Mouse (Mus musculus): ENCODE measurements at regions not wholly inside any gene's neighbourhood (a gene's known extent, or its start where the extent isn't known, plus 50 kb on each side); places are given as distances from the start of the nearest gene placed in this dataset.

DNA sequence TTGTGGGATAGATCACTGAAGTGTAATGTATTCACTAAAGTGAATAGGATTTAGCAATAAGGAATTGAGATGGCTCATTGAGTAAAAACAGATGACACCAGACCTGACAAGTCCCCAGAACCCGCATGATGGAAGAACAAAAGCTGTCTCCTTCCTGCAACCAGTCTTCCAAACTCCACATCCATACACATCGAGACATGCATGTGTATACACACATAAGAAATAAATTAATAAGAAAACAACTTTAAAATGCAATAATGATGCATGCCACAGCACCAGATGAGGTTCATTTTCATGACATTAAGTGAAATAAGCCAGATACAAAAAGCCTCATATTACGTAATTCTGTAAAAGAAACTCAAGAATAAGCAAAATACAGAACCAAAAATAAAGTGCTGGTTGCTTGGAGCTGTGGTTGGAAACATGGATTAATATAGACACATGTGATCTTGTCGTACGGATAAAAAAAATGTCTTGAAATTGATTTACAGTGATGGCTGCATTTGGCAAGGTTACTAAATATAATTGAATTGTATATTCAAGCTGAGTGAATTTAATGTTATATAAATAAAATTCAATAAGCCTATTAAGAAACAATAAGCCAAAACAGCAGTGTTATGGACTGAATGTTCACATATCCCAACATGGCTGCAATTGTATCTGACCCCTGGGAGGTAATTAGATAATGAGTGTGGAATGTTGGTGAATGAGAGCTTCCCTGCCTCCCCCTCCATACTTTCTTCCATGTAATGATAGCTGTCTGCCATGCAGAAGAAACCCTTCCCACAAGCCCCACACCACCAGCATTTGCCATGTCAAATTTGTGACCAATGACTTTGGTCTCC, 1488.9 kb upstream of the Lrrc6 start:
- Histone ChIP-seq H3K79me2 (ENCODE audit: control insufficient read depth, insufficient read depth) (no peaks in the 10 kb centered on the region), H3K27me3 (ENCODE audit: control insufficient read depth, insufficient read depth, insufficient read length) (peaks cover 7% of the 10 kb centered on the region), H3K79me3 (ENCODE audit: low read depth) (no peaks in the 10 kb centered on the region), H3K4me3 (ENCODE audit: insufficient read depth, poor library complexity, severe bottlenecking) (no peak overlapping the region), H3ac (ENCODE audit: control insufficient read depth, insufficient read length, low read depth) (no peak overlapping the region), H3K36me3 (ENCODE audit: control insufficient read depth, insufficient read depth) (no peaks in the 10 kb centered on the region)
- TF ChIP-seq USF1 (IDR thresholded peaks at IDR 0.05; ENCODE audit: low read depth) (no peak), MYOD1 (IDR thresholded peaks at IDR 0.05; ENCODE audit: control insufficient read depth, insufficient read length, low read depth) (no peak), FOSL1 (IDR thresholded peaks at IDR 0.05; ENCODE audit: insufficient read depth, low read length, poor library complexity, severe bottlenecking) (no peak), CTCF (IDR thresholded peaks at IDR 0.05; ENCODE audit: control insufficient read depth, insufficient read depth, insufficient read length) (no peak), CEBPB (IDR thresholded peaks at IDR 0.05; ENCODE audit: low read depth) (no peak), MYOG (IDR thresholded peaks at IDR 0.05; ENCODE audit: control insufficient read depth, extremely low read depth, insufficient read length) (no peak), MAX (IDR thresholded peaks at IDR 0.05) (no peak)

DNA sequence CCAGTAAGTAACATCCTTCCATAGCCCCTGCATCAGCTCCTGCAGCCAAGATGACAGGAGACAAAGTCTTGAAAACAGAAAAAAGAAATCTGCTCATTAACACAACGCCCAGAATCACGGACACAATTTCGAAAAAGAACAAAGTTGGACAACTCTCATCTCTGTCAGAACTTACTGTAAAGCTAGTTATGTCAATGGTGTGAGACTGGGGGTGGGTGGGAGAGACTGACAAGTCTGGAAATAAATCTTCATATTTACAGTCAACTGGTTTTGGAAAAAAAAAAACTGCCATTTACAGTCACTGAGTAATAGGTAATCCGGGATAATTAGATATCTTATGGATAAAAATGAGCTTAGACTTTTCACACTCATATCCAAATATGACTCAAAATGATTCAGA, 1487.2 kb upstream of the Lrrc6 start:
- TF ChIP-seq MYOD1 (IDR thresholded peaks at IDR 0.05; ENCODE audit: control insufficient read depth, insufficient read length, low read depth) (no peak), FOSL1 (IDR thresholded peaks at IDR 0.05; ENCODE audit: insufficient read depth, low read length, poor library complexity, severe bottlenecking) (no peak), CTCF (IDR thresholded peaks at IDR 0.05; ENCODE audit: control insufficient read depth, insufficient read depth, insufficient read length) (no peak)
- H3K27me3 ChIP-seq (ENCODE audit: control insufficient read depth, insufficient read depth, insufficient read length) = peaks cover 14% of the 10 kb centered on the region
- H3K79me2 ChIP-seq (ENCODE audit: control insufficient read depth, insufficient read depth) = no peaks in the 10 kb centered on the region
- no peaks in the 10 kb centered on the region for H3K79me3 ChIP-seq (ENCODE audit: low read depth)
- no peaks in the 10 kb centered on the region for H3K36me3 ChIP-seq (ENCODE audit: control insufficient read depth, insufficient read depth)
- no peak overlapping the region for H3ac ChIP-seq (ENCODE audit: control insufficient read depth, insufficient read length, low read depth)
- H3K4me3 ChIP-seq (ENCODE audit: insufficient read depth, poor library complexity, severe bottlenecking) = no peak overlapping the region

DNA sequence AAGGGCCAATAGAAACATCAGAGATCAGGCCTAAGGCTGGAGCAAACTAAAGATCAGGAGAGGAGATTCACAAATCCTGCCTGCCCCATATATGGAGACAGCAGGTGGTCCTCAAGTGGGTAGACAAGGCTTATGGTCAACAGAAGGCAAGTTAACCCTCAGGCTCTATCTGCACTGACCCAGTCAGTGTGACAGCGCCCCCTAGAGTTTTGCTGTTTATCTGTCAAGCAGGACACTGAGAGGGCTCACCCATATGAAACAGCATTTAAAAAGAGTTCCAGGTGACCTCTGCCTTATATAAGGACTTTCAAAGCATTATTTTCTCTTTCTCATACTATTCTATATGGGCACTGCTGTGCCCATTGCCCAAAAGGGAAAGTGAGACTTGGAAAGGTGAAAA, 1482.5 kb upstream of the Lrrc6 start:
- Histone ChIP-seq H3K79me3 (ENCODE audit: low read depth) (no peaks in the 10 kb centered on the region), H3K79me2 (ENCODE audit: control insufficient read depth, insufficient read depth) (no peaks in the 10 kb centered on the region), H3K27me3 (ENCODE audit: control insufficient read depth, insufficient read depth, insufficient read length) (peaks cover 14% of the 10 kb centered on the region), H3K4me3 (ENCODE audit: insufficient read depth, poor library complexity, severe bottlenecking) (no peak overlapping the region), H3ac (ENCODE audit: control insufficient read depth, insufficient read length, low read depth) (no peak overlapping the region), H3K36me3 (ENCODE audit: control insufficient read depth, insufficient read depth) (no peaks in the 10 kb centered on the region)
- TF ChIP-seq CTCF (IDR thresholded peaks at IDR 0.05; ENCODE audit: control insufficient read depth, insufficient read depth, insufficient read length) = no peak
- no peak for TF ChIP-seq MYOG (IDR thresholded peaks at IDR 0.05; ENCODE audit: control insufficient read depth, extremely low read depth, insufficient read length)
- TF ChIP-seq FOSL1 (IDR thresholded peaks at IDR 0.05; ENCODE audit: insufficient read depth, low read length, poor library complexity, severe bottlenecking) = no peak
- no peak for TF ChIP-seq CEBPB (IDR thresholded peaks at IDR 0.05; ENCODE audit: low read depth)
- TF ChIP-seq USF1 (IDR thresholded peaks at IDR 0.05; ENCODE audit: low read depth) = no peak
- no peak for TF ChIP-seq MYOD1 (IDR thresholded peaks at IDR 0.05; ENCODE audit: control insufficient read depth, insufficient read length, low read depth)
- no peak for TF ChIP-seq MAX (IDR thresholded peaks at IDR 0.05)

DNA sequence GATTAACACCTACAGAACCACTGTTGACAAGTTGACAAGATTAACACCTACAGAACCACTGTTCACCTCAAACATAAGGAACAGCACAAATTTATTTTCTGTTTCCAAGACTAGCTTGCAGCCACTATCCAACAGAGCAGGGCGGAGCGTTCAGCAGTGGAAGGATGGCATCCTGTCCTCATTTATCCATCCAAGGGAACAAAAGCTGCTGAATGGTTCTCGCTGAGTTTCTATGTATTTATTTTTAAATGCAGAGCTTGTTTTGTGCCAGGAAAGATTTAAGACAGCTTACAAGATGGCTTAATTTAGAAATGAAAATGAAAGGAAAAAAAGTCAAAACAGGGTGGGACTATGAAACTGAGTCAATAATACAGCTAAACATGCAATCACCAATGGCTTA, 1481.2 kb upstream of the Lrrc6 start:
- TF ChIP-seq CTCF (IDR thresholded peaks at IDR 0.05; ENCODE audit: control insufficient read depth, insufficient read depth, insufficient read length) (no peak), USF1 (IDR thresholded peaks at IDR 0.05; ENCODE audit: low read depth) (no peak), CEBPB (IDR thresholded peaks at IDR 0.05; ENCODE audit: low read depth) (no peak), MYOD1 (IDR thresholded peaks at IDR 0.05; ENCODE audit: control insufficient read depth, insufficient read length, low read depth) (no peak), MAX (IDR thresholded peaks at IDR 0.05) (no peak), FOSL1 (IDR thresholded peaks at IDR 0.05; ENCODE audit: insufficient read depth, low read length, poor library complexity, severe bottlenecking) (no peak), MYOG (IDR thresholded peaks at IDR 0.05; ENCODE audit: control insufficient read depth, extremely low read depth, insufficient read length) (no peak)
- Histone ChIP-seq H3ac (ENCODE audit: control insufficient read depth, insufficient read length, low read depth) (no peak overlapping the region), H3K4me3 (ENCODE audit: insufficient read depth, poor library complexity, severe bottlenecking) (no peak overlapping the region), H3K79me2 (ENCODE audit: control insufficient read depth, insufficient read depth) (no peaks in the 10 kb centered on the region), H3K79me3 (ENCODE audit: low read depth) (no peaks in the 10 kb centered on the region), H3K36me3 (ENCODE audit: control insufficient read depth, insufficient read depth) (no peaks in the 10 kb centered on the region), H3K27me3 (ENCODE audit: control insufficient read depth, insufficient read depth, insufficient read length) (peaks cover 6% of the 10 kb centered on the region)

DNA sequence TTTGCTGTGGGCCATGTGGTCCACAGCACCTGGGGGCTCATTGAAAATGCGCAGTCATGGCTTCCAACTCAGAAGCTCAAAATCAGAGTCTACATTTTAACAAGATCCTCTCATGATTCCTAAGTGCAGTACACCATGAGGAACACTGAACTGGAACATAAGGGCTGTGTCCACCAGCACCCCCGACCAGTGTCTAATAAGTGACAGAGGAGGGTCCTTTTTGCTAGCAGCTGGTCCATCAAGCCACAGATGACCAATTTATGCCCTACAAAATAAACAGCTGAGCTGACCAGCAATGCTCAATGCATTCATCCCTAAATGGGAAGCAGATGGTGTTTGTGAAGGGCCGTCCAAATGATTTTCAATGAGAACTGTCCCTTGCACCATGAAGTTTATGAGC, 1478.7 kb upstream of the Lrrc6 start:
- Histone ChIP-seq H3K79me3 (ENCODE audit: low read depth) (no peaks in the 10 kb centered on the region), H3K27me3 (ENCODE audit: control insufficient read depth, insufficient read depth, insufficient read length) (peaks cover 6% of the 10 kb centered on the region)
- TF ChIP-seq MAX (IDR thresholded peaks at IDR 0.05) = no peak
- no peak for TF ChIP-seq CTCF (IDR thresholded peaks at IDR 0.05; ENCODE audit: control insufficient read depth, insufficient read depth, insufficient read length)
- TF ChIP-seq MYOG (IDR thresholded peaks at IDR 0.05; ENCODE audit: control insufficient read depth, extremely low read depth, insufficient read length) = no peak
- TF ChIP-seq USF1 (IDR thresholded peaks at IDR 0.05; ENCODE audit: low read depth) = no peak
- TF ChIP-seq CEBPB (IDR thresholded peaks at IDR 0.05; ENCODE audit: low read depth) = no peak
- no peak for TF ChIP-seq MYOD1 (IDR thresholded peaks at IDR 0.05; ENCODE audit: control insufficient read depth, insufficient read length, low read depth)
- TF ChIP-seq FOSL1 (IDR thresholded peaks at IDR 0.05; ENCODE audit: insufficient read depth, low read length, poor library complexity, severe bottlenecking) = no peak

More for the DNA sequence above, 1478.7 kb upstream of the Lrrc6 start:
- Histone ChIP-seq H3ac (ENCODE audit: control insufficient read depth, insufficient read length, low read depth) (no peak overlapping the region), H3K36me3 (ENCODE audit: control insufficient read depth, insufficient read depth) (no peaks in the 10 kb centered on the region), H3K4me3 (ENCODE audit: insufficient read depth, poor library complexity, severe bottlenecking) (no peak overlapping the region), H3K79me2 (ENCODE audit: control insufficient read depth, insufficient read depth) (no peaks in the 10 kb centered on the region)
